Mouse (Mus musculus) lung, embryonic 14.5 days (tissue): ENCODE data around the gene Tpst1. TPM values are rescaled to one million over a fixed set of nuclear protein-coding genes. Genes with fewer than 3 reads are reported as not detected.

Experiments used
- ATAC-seq: fragments of 200-750 bp; cut with Nextera tagmentation; 2 replicates; pipeline ENCODE4 v1.8.0; 2017; ENCODE audit warnings: mild to moderate bottlenecking, moderate TSS enrichment, moderate library complexity; ENCODE audit not compliant: insufficient read depth
- DNase-seq: peaks from one replicate; pipeline ENCODE4 v3.0.0-alpha.2; 2015
- H3K27ac ChIP-seq: fragments of 300-500 bp; sonication (generic); 2 replicates; pipeline ENCODE4 v1.5.1; 2014; ENCODE audit warnings: low read depth, mild to moderate bottlenecking, moderate library complexity
- H3K27me3 ChIP-seq: fragments of 300-500 bp; sonication (generic); 2 replicates; pipeline ENCODE4 v1.6.1; 2014; ENCODE audit warnings: low read length, control low read depth; ENCODE audit not compliant: insufficient read depth
- H3K36me3 ChIP-seq: fragments of 300-500 bp; sonication (generic); 2 replicates; pipeline ENCODE4 v1.6.1; 2014; ENCODE audit warnings: control low read depth; ENCODE audit not compliant: insufficient read depth
- H3K4me1 ChIP-seq: fragments of 300-500 bp; sonication (generic); 2 replicates; pipeline ENCODE4 v1.6.1; 2014; ENCODE audit warnings: antibody characterized with exemption, control low read depth; ENCODE audit not compliant: insufficient read depth
- H3K4me2 ChIP-seq: fragments of 300-500 bp; sonication (generic); 2 replicates; pipeline ENCODE4 v1.6.1; 2014; ENCODE audit warnings: mild to moderate bottlenecking
- H3K4me3 ChIP-seq: fragments of 300-500 bp; sonication (generic); 2 replicates; pipeline ENCODE4 v1.5.1; 2014; ENCODE audit warnings: low read depth, low read length
- H3K9ac ChIP-seq: fragments of 300-500 bp; sonication (generic); 2 replicates; pipeline ENCODE4 v1.6.1; 2014
- H3K9me3 ChIP-seq: fragments of 300-500 bp; sonication (generic); 2 replicates; pipeline ENCODE4 v1.6.1; 2016; ENCODE audit warnings: low read depth, low read length, control low read depth
- CTCF ChIP-seq: IDR thresholded peaks from 2 replicates; pipeline ENCODE4 v1.5.1; 2016; ENCODE audit warnings: antibody characterized with exemption, low read depth
- WGBS: fragments of 180-500 bp; shearing (Covaris S2); extraction: QIAGEN DNeasy Blood & Tissue Kit; methylation state at CpG from one replicate; pipeline ENCODE4 v1.1.7; 2014; 5-methylcytosine and 5-hydroxymethylcytosine counted together
- polyA plus RNA-seq: library from polyadenylated mRNA; unstranded; fragments of >200 nt; fragmentation: Nextera tagmentation; extraction: Ambion mirVana; gene quantifications from 2 replicates; pipeline ENCODE4 v1.2.1, GENCODE M21; 2014

Gene Tpst1
- polyA plus RNA-seq, 1 experiment from 2014 or later: 76.1 TPM

DNA sequence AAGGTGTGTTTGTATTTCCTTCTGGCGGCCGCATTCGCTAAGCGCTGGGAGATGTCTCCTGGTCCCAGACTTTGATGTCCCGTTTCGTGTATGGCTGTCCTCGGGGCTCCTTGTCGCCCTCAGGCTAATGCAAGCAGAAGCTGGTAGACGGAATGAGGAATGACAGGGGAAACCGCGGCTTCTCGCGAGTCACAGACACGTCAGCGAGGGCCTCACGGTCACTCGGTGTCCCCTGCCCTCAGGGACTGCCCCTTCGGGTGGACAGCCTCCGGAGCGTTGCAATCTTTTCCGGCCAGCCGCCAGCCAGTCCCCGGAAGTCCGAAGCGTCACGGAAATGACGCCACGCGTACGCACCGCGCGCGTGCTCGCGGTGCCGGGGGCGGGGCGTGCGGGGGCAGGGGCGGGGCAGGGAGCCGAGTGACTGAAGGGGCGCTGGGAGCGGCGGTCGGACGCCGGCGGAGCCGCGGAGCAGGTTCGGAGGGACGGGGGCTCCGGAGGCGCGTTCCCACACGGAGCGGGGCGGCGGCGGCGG lies 98.4 kb downstream of the Tpst1 start, which contains the start of gene Rabgef1:
TSS of gene Rabgef1 (plus strand) at position 376 of the 532 bp plus-strand sequence.
- Histone ChIP-seq H3K4me2 (peak within 1 kb of the TSS; percentile 78), H3K36me3 (no peaks in the 10 kb centered on the region), H3K9ac (peak within 1 kb of the TSS; percentile 86), H3K4me1 (peaks cover 15% of the 10 kb centered on the region), H3K9me3 (no peaks in the 10 kb centered on the region), H3K4me3 (peak within 1 kb of the TSS; percentile 93), H3K27ac (peak within 1 kb of the TSS; percentile 81), H3K27me3 (no peaks in the 10 kb centered on the region)
- under 1% methylated on average over 56 of the region's 62 CpGs for WGBS
- ATAC-seq (peak; percentile 96), DNase-seq (peak; percentile 95)
- no peak for TF ChIP-seq CTCF

DNA sequence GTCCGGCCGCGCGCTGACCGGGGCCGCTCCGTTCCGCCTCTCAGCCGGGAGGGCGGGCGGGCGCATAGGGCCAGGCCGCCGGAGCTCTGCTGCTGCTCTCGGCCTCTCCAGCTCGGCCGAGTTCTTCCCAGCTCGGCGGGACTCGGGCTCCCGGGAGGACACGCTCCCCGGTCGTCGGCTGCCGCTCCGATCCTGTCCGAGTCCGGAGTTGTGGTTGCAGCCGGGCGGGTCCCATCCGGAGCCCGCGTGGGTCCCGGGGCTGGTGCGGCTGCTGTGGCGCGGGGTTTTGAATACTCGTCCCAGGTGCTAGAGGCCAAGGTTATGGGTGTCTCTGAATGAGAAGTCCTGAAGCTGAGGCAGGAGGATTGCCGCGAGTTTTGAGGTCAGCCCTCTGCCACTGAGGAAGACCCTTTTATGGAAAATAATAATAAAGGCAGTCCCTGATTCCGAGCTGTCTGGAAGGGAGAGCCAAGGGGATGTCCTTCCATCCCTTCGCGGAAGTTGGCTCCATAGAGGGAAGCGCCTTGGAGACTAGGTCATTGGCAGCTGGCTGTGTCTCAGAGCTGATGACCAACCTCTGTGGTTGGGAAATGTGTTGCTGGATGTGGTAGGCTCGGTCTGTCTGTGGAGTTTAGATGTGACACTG lies 99.0 kb downstream of the Tpst1 start:
- H3K9me3 ChIP-seq: no peaks in the 10 kb centered on the region
- peak overlapping the region; percentile 78 for H3K4me2 ChIP-seq
- peaks cover 15% of the 10 kb centered on the region for H3K4me1 ChIP-seq
- ATAC-seq: peak; percentile 84
- H3K9ac ChIP-seq: peak overlapping the region; percentile 86
- peak; percentile 72 for DNase-seq
- peak overlapping the region; percentile 93 for H3K4me3 ChIP-seq
- 1% methylated on average over 39 of the region's 46 CpGs for WGBS
- H3K36me3 ChIP-seq: no peaks in the 10 kb centered on the region
- H3K27me3 ChIP-seq: no peaks in the 10 kb centered on the region
- no peak for TF ChIP-seq CTCF
- H3K27ac ChIP-seq: peak overlapping the region; percentile 81

DNA sequence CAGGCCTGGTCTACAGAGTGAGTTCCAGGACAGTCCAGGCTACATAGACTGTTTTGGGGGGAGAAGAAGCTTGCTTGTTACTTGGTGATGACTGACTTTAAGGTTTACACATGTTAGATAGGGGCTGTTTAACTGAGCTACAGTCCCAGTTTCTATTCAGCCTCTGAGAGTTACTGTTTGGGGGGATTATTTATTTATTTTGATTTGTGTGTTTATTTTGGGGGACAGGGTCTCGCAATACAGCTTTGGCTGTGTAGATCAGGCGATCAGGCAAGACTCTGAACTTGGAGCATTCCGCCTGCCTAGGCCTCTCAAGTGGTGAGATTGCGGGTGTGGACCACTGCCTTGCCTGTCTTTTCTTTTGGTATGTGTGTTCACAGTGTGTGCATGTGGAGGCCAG lies 99.9 kb downstream of the Tpst1 start:
- DNase-seq: no peak
- Histone ChIP-seq H3K36me3 (no peaks in the 10 kb centered on the region), H3K27me3 (no peaks in the 10 kb centered on the region), H3K9me3 (no peaks in the 10 kb centered on the region), H3K4me2 (peak overlapping the region; percentile 78), H3K4me1 (peaks cover 15% of the 10 kb centered on the region), H3K9ac (peak overlapping the region; percentile 86; the same call in 1 of the 2 replicates), H3K4me3 (peak overlapping the region; percentile 93), H3K27ac (no peak overlapping the region)
- WGBS: 70% methylated on average over 4 of the region's 4 CpGs
- no peak for TF ChIP-seq CTCF
- ATAC-seq: no peak

DNA sequence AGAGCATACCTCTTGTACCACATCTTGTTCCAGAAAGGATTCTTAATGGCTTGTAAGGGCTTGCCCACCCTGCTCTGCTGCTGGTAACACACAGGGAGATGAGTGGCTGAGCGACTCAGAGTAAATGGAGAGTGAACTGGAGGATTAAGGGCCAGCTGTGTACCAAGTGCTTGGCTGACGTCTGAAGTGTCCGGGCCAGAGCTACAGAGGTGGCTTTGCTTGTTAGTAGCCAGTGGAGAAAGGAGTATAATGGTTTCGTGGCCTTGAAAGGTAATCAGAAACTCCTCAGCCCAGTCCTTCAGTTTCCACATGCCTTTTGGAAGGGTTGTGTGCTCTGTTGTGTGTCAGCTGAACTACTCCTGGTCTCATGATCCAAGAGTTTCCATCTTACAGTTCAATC lies 104.7 kb downstream of the Tpst1 start:
- H3K4me2 ChIP-seq: no peak overlapping the region
- H3K4me1 ChIP-seq: peaks cover 5% of the 10 kb centered on the region
- ATAC-seq (peak; percentile 64; the same call in 1 of the 2 replicates), DNase-seq (peak; percentile 24)
- H3K36me3 ChIP-seq: no peaks in the 10 kb centered on the region
- no peaks in the 10 kb centered on the region for H3K27me3 ChIP-seq
- H3K4me3 ChIP-seq: no peak overlapping the region
- WGBS: 43% methylated on average over 4 of the region's 4 CpGs
- H3K27ac ChIP-seq: peak overlapping the region; percentile 36
- H3K9ac ChIP-seq: no peak overlapping the region
- no peaks in the 10 kb centered on the region for H3K9me3 ChIP-seq
- no peak for TF ChIP-seq CTCF

DNA sequence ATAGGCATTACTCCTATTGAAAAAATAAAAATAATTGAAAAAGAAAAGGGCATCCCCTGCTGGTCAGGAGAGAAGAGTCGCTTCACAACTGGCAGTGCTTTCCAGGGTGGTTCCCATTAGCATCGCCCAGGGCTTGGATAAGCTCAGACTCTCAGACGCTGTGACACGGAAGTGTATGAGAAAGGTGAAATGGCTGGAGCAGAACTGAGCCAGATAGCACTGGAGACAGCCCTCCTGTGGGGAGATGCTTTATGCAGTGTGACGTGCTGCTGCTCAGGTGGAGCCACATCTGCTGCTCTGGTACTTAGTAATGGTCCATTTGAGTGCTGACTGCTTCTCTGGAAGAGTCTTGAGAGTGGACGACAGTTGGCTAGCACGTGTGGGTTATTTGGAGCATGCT lies 107.2 kb downstream of the Tpst1 start:
- DNase-seq (no peak), ATAC-seq (no peak)
- H3K36me3 ChIP-seq: no peaks in the 10 kb centered on the region
- H3K4me2 ChIP-seq: no peak overlapping the region
- H3K27ac ChIP-seq: no peak overlapping the region
- WGBS: 69% methylated on average over 7 of the region's 7 CpGs
- H3K27me3 ChIP-seq: no peaks in the 10 kb centered on the region
- no peaks in the 10 kb centered on the region for H3K9me3 ChIP-seq
- no peak overlapping the region for H3K9ac ChIP-seq
- TF ChIP-seq CTCF: peak; percentile 31
- H3K4me3 ChIP-seq: no peak overlapping the region
- no peaks in the 10 kb centered on the region; the same call in 1 of the 2 replicates for H3K4me1 ChIP-seq

DNA sequence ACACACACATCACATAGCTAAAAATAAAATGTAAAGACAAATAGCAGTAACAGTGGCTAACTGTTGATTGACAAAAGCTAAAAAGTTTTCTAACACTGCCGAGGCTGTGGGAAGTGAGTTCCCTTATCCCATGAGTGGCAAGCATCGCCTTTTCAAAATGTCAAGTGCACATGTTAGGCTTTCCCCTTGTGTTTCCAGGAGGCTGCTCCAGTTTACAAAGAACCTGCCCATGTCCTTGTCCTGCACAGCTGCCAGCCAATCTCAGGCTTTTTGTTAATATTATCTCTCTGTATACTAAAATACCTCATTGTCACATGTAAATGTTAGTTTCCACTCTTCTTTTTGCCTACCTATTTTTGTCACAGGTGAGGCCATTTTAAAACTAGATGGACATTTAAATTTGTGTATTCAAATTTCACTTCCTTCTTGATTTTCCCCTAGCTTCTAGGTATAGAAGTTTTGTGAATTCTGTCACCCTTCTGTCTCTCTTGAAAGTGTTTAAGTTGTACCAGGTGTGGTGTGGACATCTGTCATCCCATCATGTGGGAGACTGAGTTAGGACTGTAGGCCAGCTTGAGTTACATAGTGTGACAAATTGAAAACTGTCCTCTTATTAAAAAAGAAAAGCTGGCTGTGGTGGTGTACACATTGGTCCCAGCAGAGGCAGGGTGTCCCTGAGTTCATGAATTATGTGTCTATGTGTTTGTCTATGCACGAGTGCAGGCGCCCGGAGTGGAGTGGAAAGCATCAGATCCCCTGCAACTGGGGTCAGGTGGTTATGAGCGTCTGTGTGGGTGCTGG lies 108.8 kb downstream of the Tpst1 start:
- Histone ChIP-seq H3K4me3 (no peak overlapping the region), H3K27ac (no peak overlapping the region), H3K27me3 (no peaks in the 10 kb centered on the region), H3K4me1 (no peaks in the 10 kb centered on the region; the same call in 1 of the 2 replicates), H3K4me2 (no peak overlapping the region), H3K9ac (no peak overlapping the region), H3K36me3 (no peaks in the 10 kb centered on the region), H3K9me3 (no peaks in the 10 kb centered on the region)
- TF ChIP-seq CTCF: no peak
- DNase-seq (no peak), ATAC-seq (no peak)
- 57% methylated on average over 6 of the region's 6 CpGs for WGBS

DNA sequence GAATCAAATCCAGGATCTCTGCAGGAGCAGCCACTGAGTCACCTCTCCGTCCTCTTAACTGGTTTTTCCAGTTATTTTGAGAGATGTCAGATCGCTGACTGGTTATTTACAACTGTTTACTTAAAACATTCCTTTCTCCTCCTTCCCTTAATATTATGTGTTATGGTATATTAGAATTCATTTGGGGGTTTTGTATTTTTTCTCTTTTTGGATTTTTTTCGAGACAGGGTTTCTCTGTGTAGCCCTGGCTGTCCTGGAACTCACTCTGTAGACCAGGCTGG lies 109.4 kb downstream of the Tpst1 start:
- ATAC-seq (no peak), DNase-seq (peak; percentile 42)
- 31% methylated on average over 3 of the region's 3 CpGs for WGBS
- no peak for TF ChIP-seq CTCF
- Histone ChIP-seq H3K36me3 (0 out of 2 replicates have a peak, but pooled peaks cover 3% of the 10 kb centered on the region), H3K27me3 (no peaks in the 10 kb centered on the region), H3K4me3 (no peak overlapping the region), H3K27ac (no peak overlapping the region), H3K9me3 (no peaks in the 10 kb centered on the region), H3K9ac (no peak overlapping the region), H3K4me1 (no peaks in the 10 kb centered on the region; the same call in 1 of the 2 replicates), H3K4me2 (no peak overlapping the region)
